Mouse (Mus musculus): ENCODE data around the gene Tmem178b.

The Tmem178b gene

DNA sequence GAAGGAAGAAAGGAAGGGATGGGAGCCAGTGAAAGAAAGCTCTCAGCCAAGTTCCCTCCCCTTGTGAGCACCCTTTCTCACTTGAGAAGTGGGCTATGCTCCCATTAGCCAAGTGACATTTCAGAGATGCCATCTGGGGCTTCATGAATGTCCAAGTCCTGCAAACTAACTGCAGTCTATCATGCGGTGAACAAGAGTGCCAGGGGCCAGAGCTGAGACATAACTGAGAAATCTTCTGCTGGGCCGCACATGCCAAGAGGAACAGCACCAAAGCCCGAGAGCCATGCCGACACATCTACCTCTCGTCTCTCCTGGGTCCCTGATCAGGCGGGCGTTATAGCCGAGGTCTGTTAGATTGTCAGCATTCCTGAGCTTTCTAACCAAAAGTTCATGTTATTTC lies 279.2 kb downstream of the Tmem178b start:
- no peak for DNase-seq (ENCODE audit: low spot score in 2 of 2)

GRCm38 (mm10) chr6:40161381-40161780 lies 288.3 kb downstream of the Tmem178b start:
- no peak for DNase-seq (ENCODE audit: low spot score in 2 of 2)

GRCm38 (mm10) chr6:40173559-40173958 lies 300.5 kb downstream of the Tmem178b start:
- DNase-seq (ENCODE audit: low spot score in 2 of 2), result no peak

GRCm38 (mm10) chr6:40177870-40178269 lies 304.8 kb downstream of the Tmem178b start:
- DNase-seq (ENCODE audit: low spot score in 2 of 2), result no peak

- DNase-seq (ENCODE audit: low spot score in 2 of 2), result no peak
Measured at GRCm38 (mm10) chr6:40180551-40180950, 307.5 kb downstream of the Tmem178b start.

- DNase-seq (ENCODE audit: low spot score in 2 of 2), result no peak
Measured at GRCm38 (mm10) chr6:40200661-40201060, 327.6 kb downstream of the Tmem178b start.

DNA sequence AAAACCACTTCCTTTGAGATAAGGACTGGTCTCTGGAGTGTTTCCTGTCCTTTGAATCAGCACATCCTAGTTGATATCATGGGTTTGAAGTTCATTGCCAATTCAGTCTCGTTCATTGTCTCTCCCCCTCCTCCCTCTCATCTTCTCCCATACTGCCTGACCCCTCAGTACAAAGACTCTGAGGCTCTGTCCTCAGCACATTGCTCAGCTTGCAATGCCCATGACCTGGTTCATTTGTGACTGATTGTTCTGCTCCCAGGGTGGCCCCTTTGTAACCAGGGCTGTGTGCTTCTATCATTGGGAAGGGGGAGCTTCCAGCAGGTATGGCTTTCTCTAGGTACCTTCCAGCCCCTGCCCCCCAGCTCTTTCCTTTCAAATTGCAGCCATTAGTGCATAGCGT lies 329.5 kb downstream of the Tmem178b start:
- DNase-seq (ENCODE audit: low spot score in 2 of 2), result no peak

- DNase-seq (ENCODE audit: low spot score in 2 of 2), result no peak
Measured at GRCm38 (mm10) chr6:40205380-40205779, 332.3 kb downstream of the Tmem178b start.

DNA sequence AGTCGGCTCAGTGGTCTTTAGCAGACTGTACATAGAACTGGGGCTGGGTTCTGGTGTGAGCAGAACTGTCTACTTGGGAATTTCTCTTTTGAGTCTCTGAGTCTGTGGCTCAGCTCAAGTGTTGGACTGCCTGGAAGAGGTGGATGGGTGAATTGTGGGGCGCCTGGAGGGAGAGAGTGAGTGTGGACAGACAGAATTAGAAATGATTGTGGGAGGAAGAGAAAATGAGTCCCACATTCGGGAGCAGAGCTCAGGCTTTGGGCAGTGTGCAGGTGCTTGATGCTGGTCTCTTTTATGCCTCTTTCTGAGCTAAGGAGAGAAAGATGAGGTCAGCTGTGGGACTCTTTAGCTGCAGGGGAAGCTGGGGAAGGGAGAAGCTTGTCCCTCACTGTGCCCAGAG lies 334.9 kb downstream of the Tmem178b start:
- no peak for DNase-seq (ENCODE audit: low spot score in 2 of 2)

GRCm38 (mm10) chr6:40209172-40209571 lies 336.1 kb downstream of the Tmem178b start:
- no peak for DNase-seq (ENCODE audit: low spot score in 2 of 2)

DNA sequence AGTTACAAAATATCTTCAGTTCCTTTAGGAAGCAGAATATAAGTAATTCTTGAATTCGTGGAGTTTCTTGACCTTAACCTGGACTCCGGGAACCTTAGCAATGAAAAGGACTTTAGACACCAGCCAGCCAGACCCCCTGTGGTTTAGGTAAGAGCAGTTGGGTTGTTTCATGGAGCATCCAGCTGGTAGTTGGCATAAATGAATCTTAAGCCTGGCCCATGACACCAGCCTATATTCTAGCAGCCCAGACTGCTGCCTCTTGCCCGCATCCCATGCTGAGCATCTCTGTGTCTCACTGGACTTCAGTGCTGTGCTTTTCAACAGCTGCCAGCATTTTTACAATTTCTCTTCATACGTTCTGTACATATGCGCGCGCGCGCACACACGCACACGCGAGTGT lies 344.1 kb downstream of the Tmem178b start:
- DNase-seq (ENCODE audit: low spot score in 2 of 2), result no peak

GRCm38 (mm10) chr6:40217651-40218050 lies 344.6 kb downstream of the Tmem178b start:
- no peak for DNase-seq (ENCODE audit: low spot score in 2 of 2)

- DNase-seq (ENCODE audit: low spot score in 2 of 2), result no peak
Measured at GRCm38 (mm10) chr6:40220634-40221120, 347.6 kb downstream of the Tmem178b start.

DNA sequence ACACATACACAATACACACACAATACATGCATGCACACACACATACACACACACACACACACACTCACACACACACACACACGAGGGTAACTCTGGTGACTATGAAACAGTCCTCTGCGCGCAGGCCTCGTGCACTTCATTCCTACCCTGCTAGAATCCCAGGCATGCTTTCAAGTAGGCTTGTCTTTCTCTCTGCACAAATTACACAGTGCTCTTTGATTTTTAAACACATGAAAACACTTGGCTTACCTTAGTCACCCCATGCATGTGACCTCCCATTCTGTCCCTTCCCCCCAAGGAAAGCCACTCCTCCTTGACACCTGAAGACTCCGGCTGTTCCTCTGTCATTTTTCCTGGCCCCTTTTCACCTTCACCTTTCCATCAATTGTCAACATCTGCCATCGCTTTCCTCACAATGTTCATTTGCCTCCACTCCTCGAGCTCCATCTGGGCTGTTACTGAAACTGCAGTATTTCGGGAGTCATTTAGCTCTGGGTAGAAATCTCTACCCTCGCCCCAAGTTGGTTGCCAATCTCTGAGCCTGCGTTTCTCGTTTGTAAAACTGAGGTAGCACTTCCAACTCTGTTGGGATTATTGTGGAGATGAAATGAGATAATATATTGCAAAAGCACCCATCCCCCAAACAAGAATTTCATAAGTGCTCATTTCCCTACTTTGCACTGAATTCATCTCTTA lies 352.7 kb downstream of the Tmem178b start:
- DNase-seq (ENCODE audit: low spot score in 2 of 2), result no peak

GRCm38 (mm10) chr6:40228981-40229380 lies 355.9 kb downstream of the Tmem178b start:
- DNase-seq (ENCODE audit: low spot score in 2 of 2), result no peak

DNA sequence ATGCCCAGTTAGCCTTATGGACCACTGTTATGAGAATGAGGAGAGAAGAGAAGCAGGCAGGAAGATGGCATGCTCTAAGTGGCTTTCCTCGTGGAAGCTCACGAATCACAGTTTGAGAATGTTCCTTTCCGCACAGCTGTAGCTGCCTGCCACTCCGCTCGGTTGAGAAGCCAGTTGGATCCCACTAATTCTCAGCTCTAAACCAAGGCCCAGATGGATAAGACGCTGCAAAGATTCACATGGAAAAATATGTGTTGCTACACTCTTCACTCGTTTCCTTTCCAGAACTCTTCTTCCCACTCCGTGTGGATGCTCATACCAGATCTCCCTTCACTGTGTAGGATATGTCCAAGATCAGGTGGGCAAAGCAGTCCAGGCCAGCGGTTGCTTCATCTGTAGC lies 356.9 kb downstream of the Tmem178b start:
- DNase-seq (ENCODE audit: low spot score in 2 of 2), result no peak

- no peak for DNase-seq (ENCODE audit: low spot score in 2 of 2)
Measured at GRCm38 (mm10) chr6:40234066-40234465, 361.0 kb downstream of the Tmem178b start.

DNA sequence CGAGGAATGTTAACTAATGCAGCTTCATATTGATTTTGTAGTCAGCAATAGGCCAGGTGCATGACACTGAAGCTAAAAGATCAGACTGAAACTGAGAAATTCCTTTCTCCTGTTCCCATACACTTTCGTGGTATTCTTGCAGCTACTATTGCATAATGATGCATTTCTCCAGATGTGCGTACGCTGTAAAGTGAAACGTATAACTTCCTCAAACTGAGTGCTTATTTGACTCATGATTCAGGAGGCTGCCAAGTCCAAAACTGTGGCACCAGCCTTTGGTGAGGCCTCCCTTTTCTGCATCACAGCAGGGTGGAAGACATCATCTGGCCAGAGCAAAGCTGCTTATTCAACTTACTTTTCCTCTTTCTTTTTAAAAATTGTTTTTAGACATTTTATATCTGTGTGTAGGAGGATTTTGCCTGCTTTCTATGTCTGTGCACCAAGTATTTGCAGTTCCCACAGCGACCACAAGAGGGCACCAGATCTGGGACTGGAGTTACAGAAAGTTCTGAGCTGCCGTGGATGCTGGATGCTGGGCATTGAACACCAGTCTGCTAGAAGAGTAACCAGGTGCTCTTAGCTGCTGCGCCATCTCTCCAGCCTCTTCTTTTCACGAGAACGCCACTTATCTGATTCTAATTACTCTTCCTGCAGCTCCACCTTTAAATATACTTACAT lies 362.9 kb downstream of the Tmem178b start:
- DNase-seq (ENCODE audit: low spot score in 2 of 2), result peak; percentile 43 to 72

- DNase-seq (ENCODE audit: low spot score in 2 of 2), result no peak
Measured at GRCm38 (mm10) chr6:40236841-40237765, 364.0 kb downstream of the Tmem178b start.

DNA sequence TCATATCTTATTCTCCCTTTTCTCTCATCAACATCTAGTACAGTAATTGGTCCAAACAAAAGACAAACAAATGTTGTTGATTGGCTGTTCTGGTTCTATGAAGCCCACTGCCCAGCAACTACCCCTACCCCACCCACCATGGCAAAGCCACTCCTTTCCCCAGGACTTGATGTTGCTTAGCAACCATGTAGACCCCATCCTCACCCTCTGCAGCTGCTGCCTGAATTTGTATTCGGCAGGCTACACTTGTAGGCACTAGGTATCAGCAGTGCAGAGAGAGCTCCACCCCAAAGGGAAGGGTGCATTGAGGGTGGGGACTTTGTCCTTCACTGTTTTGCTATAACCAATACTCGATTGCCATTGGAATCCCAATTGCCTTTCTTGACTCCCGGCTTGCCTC lies 365.8 kb downstream of the Tmem178b start:
- no peak for DNase-seq (ENCODE audit: low spot score in 2 of 2)

- no peak for DNase-seq (ENCODE audit: low spot score in 2 of 2)
Measured at GRCm38 (mm10) chr6:40240671-40241070, 367.6 kb downstream of the Tmem178b start.

DNA sequence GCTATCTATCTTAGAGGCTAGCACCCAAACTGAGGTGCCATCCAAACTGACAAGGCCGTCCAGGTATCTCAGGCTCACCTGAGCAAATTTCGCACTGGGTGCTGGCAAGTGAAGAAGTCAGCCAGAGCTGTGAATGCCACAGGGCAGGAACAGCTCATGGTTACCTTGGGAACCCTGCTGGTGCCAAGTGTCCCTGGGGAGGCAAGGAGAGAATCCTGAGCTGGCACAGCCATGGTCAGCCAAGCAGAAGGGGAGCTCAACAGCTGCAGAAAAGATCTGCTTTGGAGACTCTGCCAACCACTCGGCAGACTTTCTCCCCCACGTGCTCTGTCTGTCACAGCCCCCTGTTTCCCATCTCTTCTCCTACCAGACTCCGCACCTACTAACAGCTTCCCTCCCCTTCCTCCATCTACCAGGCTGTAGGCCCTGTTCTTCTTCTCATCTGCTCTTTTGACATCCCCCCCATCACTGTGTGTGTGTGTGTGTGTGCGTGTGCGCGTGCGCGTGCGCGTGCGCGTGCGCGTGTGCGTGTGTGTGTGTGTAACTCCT lies 374.4 kb downstream of the Tmem178b start:
- DNase-seq (ENCODE audit: low spot score in 2 of 2), result no peak
